Mouse (Mus musculus) urinary bladder, postnatal 36 days (tissue): ENCODE results near the gene Hist1h3i.
"Not testable (repeated sequence)": the region's sequence is repeated elsewhere in the genome, so short reads cannot be mapped to it uniquely, and the experiment has no call there.

ENCODE experiments used
- DNase-seq, 2 experiments: peaks; one replicate each; pipeline ENCODE4 v3.0.0; 2022; ENCODE audit warnings: low spot score in 2 of 2, mixed read lengths in 1 of 2

Gene Hist1h3i

DNA sequence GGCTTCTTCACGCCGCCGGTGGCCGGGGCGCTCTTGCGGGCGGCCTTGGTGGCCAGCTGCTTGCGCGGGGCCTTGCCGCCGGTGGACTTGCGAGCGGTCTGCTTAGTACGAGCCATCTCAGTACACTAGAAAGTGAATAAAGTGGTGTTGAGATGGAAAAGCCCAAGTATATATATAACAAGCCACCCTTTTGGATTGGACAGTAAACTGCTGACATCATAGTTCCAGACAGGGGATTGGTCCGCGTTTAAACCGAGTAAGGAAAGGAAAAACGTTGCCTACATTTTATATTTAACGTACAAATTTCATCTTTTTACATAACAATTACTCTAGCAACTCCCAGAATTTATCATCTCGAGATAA, at the start of gene Hist1h3i:
Gene Hist1h3i (minus strand): TSS at position 116 of the 363 bp plus-strand sequence.
- DNase-seq: peak; percentile 13 to 28

DNA sequence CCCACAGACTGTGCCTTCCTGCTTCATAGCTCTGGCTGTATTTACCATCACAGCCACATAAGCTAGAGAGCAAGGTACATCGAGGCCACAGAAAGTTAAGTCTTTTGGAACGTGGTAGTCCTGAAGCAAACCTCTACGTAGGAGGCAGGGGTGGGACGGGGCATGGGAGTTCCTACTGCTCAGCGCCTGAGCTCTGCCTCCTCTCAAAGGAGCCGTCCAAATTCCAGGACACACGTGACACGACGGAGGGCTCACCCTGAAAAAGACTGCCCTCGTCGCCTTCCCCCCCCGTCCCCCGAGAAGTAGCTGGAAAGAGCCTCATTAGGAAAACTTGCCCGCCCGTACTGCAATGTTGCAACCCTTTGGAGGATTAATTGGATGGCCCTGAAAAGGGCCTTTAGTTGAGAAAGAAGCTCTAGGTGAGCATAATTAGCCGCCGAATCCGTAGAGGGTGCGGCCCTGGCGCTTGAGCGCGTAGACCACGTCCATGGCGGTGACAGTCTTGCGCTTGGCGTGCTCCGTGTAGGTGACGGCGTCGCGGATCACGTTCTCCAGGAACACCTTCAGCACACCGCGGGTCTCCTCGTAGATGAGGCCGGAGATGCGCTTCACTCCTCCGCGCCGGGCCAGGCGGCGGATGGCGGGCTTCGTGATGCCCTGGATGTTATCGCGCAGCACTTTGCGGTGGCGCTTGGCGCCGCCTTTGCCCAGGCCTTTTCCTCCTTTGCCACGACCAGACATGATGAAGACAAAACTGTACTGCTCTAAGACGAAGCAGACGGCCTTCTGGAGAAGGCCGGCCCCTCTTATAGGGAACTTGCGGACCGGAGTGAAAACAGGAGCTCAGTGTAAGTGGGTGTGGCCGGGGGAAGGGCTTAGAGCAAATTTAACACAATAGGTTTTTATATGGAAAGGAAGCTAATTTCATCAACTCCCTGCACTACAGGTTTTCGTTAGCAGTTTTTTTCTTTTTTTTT, 48.5 kb upstream of the Hist1h3i start, which contains the start of gene Hist1h4n:
Gene Hist1h4n (minus strand): TSS at position 779 of the 977 bp plus-strand sequence.
- peak; percentile 23 to 31 for DNase-seq

DNA sequence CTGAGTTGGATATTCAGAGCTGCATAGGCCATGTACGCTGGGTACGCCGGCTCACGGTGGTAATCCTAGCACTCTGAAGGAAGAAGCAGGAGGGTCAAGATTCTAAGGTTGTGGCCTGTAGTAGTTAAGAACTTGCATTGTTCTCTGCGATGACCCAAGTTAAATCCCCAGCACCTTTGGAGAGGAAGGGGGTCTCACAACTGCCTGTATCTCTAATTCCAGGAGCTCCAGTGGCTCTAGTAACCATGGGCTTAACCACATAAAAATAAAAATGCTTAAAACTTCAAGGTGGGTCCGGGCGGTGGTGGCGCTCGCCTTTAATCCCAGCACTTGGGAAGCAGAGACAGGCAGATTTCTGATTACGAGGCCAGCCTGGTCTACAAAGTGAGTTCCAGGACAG, 47.2 kb upstream of the Hist1h3i start:
- no peak for DNase-seq

DNA sequence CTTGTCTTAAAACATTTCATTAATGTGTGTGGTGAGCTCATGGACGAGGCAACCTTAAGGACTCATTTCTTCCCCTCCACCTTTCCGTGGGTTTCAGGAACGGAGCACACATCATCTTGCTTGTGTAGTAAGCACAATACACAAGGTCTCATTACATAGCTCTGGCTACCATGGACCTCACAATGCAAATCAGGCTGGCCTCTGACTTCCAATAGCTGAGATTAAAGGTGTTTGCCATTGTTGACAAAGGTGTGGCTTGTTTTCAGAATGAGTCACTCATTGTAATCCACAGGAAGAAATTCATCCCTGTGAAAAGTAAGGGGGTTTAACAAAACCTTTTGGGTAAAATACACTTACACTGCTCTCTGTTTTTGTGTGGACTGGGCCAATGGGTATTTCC, 45.3 kb upstream of the Hist1h3i start:
- no peak for DNase-seq

DNA sequence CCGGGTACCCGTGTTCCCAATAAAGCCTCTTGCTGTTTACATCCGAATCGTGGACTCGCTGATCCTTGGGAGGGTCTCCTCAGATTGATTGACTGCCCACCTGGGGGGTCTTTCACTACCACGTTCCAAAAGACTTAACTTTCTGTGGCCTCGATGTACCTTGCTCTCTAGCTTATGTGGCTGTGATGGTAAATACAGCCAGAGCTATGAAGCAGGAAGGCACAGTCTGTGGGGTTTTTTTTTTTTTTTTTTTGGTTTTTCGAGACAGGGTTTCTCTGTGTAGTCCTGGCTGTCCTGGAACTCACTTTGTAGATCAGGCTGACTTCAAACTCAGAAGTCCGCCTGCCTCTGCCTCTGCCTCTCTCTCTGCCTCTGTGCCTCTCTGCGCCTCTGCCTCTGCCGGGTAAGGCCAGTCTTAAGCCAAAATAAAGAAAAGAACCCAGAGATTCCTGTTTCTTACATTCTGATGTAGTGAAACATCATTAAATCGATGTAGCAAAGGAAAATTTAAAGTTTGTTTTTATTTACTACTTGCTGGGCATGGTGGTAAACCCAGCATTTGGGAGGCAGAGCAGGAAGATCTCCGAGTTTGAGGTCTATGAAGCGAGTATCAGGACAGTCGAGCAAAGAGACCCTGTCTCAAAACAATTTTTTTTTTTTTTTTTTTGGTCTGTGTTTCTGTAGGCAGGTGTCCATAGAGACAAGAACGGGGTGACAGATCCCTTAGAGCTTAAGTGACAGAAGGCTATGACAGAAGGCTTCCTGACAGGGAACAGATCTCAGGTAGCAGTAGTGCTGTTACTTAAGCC, 37.1 kb upstream of the Hist1h3i start:
- DNase-seq: not testable (repeated sequence)

DNA sequence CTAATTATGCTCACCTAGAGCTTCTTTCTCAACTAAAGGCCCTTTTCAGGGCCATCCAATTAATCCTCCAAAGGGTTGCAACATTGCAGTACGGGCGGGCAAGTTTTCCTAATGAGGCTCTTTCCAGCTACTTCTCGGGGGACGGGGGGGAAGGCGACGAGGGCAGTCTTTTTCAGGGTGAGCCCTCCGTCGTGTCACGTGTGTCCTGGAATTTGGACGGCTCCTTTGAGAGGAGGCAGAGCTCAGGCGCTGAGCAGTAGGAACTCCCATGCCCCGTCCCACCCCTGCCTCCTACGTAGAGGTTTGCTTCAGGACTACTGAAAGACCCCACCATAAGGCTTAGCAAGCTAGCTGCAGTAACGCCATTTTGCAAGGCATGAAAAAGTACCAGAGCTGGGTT, 28.9 kb upstream of the Hist1h3i start:
- not testable (repeated sequence) for DNase-seq

DNA sequence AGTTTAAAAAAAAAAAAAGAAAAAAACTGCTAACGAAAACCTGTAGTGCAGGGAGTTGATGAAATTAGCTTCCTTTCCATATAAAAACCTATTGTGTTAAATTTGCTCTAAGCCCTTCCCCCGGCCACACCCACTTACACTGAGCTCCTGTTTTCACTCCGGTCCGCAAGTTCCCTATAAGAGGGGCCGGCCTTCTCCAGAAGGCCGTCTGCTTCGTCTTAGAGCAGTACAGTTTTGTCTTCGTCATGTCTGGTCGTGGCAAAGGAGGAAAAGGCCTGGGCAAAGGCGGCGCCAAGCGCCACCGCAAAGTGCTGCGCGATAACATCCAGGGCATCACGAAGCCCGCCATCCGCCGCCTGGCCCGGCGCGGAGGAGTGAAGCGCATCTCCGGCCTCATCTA, 28.4 kb upstream of the Hist1h3i start, which contains the start of gene Hist1h4m:
Gene Hist1h4m (plus strand): TSS at position 208 of the 400 bp plus-strand sequence.
- peak in 1 of 2 experiments; percentile 44 for DNase-seq

DNA sequence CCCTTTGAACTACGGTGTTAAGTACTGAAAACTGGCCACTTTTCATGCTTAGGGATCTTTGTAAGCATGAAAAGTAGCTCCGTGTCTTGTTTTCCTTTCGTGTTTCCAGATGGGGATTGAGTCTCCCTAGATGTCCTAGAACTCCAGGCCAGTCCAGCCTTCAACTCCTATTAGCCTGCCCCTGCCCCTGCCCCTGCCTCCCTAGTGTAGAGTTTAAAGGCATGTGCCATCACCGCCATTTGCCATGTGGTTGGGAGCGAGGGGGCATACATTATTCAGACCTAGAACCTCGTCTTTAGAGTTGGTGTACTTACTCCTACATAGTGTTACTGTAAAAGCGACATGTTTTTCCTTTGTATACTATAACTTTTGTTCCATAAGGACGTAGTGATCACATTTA, 27.9 kb upstream of the Hist1h3i start:
- not testable (repeated sequence) for DNase-seq

DNA sequence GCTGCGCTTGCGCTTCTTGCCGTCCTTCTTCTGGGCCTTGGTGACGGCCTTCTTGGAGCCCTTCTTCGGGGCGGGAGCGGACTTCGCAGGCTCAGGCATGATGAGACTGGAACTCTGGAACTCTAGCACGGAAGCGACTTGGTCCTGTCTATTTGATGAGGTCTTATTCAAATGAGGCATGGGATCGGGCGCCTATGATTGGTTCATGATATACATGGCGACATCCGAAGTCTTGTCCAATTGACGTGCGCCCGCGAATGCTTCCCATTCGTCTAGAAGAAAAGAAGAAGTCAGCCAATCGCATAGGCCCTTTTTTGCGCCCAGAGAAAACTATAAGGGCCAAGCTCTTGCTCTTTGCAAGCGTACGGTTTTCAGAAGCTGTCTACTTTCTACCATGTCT, 26.9 kb upstream of the Hist1h3i start, which contains the start of the genes Hist1h2bq and Hist1h2ao:
Gene Hist1h2bq (minus strand): TSS at position 125 of the 400 bp plus-strand sequence.
Gene Hist1h2ao (plus strand): TSS at position 393 of the 400 bp plus-strand sequence.
- not testable (repeated sequence) for DNase-seq

DNA sequence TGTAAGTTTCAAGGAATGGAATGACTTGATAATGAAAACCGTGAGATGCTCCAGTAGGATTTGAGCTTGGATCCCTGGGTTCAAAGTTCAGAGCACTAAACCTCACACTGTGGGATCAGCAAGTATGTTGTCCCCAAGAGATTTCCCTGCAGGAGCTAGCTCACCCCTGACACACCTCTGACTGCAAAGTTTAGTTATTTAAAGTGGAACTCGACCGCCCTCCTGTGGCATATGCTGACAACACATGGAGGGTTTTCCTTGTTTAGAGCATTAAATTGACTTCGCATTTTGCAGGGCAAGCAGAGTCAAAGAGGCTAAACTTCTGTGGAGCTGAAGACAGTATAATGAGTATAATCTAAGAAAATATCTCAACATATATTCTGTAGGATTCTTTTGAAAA, 19.9 kb upstream of the Hist1h3i start:
- not testable (repeated sequence) for DNase-seq

DNA sequence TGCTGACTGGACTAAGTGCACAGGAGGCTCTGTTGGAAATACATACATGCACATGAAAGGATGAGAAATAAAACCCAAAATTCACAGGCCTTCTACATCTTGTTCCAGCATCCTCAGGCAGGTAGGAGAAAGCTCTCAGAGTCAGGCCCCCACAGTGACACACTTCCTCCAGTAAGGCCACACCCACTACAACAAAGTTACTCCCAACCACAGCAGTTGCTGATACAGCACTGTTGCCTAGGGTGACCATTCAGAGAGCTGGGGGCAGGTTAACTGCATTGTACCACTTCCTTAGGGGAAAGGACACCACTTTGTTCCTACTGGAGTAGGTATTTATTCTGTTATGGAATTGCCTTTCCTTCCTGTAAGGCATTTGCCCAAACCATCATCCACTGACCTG, 14.0 kb upstream of the Hist1h3i start:
- not testable (repeated sequence) for DNase-seq

DNA sequence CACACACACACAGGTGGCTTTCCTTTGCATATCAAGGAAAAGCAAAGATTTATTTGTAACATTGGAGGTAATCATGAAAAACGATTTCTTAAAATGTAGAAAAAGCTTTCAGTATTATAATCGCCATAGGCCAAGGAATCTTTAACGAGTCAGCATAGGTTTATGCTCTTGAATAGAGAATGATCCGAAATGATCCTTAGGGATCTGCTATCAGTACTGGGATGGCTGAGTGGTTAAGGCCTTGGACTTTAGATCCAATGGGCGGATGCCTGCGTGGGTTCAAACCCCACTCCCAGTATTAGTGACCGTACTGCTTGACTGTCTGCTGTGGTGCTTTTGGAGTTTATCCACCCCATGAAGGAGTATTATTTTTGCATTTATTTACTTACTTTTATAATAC, 12.4 kb upstream of the Hist1h3i start:
- no peak for DNase-seq

DNA sequence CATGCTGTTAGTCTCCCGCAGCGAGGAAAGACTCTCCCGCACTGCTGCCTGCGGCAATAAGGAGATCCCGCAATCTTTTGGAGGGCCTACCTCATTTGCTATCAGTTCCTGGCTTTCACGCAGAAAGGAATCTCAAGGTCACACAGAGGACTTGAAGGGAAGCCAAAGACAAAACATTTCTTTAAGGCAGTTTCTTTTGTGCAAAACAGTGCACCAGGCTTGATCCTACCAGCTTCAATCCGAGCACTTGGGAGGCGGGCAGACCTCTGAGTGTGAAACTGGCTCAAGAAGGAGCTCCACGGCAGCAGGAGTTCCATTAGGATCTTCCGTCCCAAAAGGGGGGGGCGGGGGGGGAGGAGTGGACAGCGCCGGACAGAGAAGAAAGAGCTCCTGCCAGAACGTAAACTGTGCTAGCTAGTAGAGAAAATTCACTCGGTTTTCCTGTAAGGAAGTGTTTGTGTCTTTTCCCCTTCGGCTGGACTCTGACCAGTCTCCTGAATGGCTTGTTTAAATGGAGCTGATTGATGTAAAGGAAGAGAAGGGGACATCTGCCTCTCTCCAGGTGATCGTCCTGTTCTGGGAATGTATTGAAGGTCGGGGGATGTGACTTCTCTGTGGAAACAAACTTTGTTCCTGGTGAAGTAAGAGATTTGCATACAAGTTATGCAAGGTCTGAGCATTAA, 7.6 kb upstream of the Hist1h3i start:
- DNase-seq: no peak

DNA sequence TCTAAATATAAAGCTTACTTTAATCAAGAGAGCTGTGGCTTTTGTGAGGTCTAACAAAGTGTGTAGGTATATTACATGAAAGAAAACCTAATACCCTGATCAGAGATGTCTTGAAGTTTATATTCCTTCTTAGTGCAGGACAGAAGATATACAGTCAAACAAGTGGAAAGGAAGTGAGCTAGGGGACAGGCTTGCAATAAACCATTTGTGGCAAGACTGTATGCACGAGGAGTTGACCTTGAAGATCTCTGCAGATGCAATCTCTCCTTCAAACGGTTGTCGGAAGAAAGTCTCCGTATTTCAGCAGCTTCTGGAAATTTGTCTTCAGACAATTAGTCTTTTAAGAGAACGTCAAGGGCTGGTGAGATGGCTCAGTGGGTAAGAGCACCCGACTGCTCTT, 6.8 kb upstream of the Hist1h3i start:
- no peak for DNase-seq

DNA sequence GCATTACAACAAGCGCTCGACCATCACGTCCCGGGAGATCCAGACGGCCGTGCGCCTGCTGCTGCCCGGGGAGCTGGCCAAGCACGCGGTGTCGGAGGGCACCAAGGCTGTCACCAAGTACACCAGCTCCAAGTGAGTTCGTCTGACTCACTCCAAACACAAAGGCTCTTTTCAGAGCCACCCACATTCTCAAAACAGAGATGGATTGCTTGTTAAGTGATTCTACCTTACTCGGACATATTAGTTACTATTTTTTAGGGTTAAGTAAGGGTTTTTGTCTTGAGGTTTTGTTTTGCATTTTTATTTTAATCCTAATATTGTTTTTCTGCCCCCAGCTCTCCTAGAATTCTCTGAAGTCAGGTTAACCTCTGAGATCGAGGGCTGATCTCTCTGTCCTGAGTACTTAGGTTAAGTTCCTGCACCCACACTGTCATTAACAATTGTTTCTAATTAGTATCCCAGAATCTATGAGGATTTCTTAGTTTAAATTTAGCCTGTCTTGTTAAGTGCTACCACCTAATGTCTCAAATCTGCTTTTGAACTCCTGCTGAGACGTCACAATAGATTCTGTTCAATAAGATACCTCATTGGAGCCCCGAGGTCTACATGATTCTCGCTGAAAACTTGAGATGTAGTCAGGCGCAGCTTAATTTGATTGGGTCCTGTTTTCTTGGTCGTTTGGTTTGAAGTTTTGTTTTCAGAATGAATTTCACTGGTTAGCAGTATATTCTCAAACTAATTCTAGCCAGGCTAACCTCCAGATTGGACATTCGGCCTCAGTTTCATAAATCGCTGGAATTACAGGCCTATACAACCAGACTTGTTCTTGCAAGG, 4.8 kb upstream of the Hist1h3i start:
- DNase-seq: no peak

DNA sequence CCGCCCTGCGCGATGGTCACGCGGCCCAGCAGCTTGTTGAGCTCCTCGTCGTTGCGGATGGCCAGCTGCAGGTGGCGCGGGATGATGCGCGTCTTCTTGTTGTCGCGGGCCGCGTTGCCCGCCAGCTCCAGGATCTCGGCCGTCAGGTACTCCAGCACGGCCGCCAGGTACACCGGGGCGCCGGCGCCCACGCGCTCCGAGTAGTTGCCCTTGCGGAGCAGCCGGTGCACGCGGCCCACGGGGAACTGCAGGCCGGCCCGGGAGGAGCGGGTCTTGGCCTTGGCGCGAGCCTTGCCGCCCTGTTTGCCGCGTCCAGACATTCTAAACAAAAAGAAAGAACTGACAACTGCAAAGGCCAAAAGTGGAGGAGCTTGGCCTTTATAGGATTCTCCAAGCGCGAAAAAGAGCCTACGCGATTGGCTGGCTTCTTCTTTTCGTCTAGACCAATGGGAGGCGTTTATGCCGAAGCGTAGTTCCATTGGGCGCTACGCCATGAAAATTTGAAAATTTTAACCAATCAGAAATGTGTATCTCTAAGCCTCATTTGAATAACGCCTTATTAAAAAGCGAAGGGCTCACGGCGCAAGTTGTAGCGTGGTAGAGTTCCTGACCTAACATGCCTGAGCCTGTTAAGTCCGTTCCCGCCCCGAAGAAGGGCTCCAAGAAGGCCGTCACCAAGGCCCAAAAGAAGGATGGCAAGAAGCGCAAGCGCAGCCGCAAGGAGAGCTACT, 3.9 kb upstream of the Hist1h3i start, which contains the start of the genes Hist1h2an and Hist1h2bp:
Gene Hist1h2an (minus strand): TSS at position 320 of the 731 bp plus-strand sequence.
Gene Hist1h2bp (plus strand): TSS at position 563 of the 731 bp plus-strand sequence.
- peak; percentile 84 to 87 for DNase-seq

DNA sequence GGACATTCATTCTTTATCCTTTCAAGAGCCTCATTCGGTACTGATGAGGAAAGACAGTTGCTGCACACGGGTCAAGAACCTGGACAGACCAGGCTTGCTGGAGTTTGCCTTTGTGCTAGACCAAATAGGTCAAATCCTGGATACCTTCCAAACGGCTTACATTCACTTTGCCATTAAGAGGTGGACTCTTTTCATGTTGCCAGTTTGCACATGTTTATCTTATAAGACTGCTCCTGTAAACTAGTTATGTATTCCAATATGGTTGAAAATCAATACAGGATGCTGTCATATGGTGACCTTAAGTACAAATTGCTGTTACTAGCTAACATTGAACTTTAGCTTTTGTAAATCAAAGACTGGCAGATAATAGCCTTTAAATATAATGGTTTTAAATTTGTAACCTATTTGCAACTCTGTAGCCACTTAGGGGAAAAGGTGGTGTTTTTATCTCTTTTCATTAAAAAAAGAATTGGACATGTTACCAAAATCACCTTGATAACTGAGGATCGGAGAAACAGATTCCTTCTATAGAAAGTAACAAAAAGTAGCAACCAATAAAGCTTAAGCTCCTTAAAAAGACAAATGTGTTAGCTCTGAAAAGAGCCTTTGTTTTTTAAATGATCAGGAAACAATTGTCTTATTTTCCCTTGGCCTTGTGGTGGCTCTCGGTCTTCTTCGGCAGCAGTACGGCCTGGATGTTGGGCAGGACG, 3.2 kb upstream of the Hist1h3i start:
- DNase-seq: no peak

DNA sequence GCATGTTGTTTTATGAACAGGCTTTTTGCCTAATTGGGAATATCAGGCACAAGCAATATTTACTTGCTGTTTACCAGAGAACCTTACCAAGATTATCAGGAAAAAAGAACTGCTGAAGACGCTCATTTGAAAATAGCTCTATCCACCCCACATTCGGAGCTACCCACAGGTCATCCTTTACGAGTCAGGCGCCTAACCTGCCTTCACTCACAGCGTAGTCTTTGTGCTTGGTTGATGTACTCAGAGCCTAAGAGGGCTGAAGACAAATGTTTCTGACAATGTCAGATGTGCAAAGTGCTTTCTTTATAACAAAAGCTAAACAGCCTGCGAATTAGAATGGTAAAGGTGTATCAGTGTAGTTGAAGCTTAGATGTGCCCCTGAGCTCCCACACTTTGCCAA, 1.1 kb upstream of the Hist1h3i start:
- no peak for DNase-seq

DNA sequence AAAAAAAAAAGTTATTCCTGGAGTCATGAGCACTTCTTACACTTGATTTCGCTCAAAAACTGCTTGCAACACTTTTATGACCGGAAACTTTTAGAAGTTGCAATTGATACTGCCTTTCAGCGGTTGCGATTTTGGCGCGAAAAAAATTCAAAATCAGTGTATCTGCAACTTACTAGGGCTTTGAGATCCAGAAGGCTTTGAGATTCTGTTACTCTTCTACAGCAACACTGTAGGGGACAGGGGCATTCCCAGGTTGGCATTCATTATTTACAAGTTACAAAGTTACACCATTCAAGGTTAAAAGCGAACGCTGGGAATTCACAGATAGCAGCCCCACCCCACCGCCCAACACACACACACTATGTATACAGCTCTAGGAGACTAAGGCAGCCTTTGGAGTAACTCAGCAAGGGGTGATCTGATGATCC, 578 bp upstream of the Hist1h3i start:
- DNase-seq: peak in 1 of 2 experiments; percentile 1
